Mouse (Mus musculus) right cerebral cortex, postnatal 25 days (tissue): ENCODE measurements around the gene Cd5.

ENCODE experiments used
- DNase-seq: peaks from one replicate; pipeline ENCODE4 v3.0.0; 2022

Cd5 gene

DNA sequence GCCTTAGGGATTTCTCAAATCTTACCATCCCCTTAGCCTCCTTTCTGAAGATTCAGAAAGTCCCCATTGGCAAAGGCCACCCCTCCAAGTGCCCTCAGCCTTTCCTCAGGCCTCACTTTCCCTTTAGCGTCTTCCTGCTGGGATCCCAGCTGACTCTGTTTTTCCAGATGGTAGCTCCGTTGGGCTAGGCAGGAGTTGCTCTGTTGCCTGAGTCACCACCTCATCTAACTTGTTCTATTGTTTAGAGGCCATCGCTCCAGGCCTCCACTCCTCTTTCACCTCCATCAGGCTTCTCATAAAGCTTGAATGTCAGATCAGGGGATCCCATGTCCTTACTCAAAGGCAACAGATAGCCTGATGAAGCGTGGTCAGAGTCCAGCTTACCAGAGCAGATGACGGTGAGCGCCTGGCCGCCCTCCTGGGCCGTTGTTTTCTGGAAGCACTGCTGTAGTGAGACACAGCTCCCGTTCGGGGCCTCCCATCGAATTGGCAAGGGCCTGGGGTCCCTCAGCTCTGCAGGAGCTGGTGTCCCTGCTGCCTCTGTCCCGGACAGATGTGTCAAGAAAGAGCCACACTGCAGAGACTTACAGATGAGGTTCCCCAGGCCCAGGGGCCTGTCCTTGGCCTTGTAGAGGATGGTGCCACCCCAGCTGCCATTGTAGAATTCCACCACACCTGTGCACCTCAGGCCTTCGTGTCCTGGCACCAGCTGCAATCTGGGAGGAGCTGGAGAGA lies 14.0 kb downstream of the Cd5 start:
- no peak for DNase-seq

DNA sequence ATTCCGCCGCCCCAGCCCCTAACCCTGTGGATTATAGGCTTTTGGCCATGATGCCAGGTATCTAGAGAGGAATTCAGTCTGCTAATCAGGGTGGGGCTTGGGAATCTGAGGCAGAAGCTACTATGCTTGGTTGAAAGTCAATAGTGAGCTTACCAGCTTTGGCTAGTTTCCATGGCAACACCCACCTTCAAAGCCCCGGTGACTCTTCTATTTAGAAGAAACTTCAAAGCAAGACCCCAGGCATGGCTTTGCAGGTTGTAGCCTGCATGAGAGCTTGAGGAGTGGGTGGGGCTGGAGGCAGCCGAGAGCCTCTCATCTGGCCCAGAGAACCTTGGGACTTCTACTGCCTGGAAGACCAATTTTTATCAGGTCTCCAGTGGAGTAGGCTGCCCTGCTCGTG lies 15.2 kb downstream of the Cd5 start:
- no peak for DNase-seq

DNA sequence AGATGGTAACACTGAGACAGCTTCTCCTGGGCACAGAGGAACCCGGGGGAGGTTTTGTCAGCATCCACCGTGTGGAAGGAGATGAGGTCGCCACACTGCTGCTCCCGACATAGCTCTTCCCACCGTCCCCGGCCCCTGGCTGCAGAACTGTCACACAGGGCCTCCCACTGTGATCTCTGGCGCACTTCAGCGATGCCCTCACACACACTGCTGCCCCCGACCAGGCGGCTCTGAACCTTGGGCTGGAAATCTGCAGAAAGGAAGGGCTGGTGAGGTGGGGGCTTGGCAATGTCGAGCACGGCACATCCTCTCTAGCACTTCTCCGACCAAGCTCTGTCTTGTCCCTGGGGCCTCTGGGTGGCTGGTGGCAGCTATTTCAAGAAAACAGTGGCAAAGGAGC lies 15.7 kb downstream of the Cd5 start:
- DNase-seq = no peak

DNA sequence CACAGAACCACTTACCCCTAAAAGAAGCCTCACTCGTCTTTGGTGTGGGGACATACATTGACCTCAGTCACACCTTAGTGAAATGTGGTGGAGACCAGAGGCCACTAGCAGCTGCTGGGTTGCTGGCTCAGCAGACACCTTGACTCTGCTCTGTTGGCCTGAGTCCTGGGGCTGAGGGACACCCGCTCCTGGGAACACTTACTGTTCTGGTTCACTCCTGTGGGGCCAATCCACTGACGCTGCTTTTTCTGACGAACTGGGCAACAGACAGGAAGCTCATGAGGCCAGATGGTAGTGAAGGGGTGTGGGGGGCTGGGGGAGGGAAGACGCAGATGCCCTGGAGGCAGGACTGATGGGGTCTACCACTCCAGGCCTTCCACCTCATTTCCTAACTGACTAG lies 17.7 kb downstream of the Cd5 start:
- DNase-seq = no peak

DNA sequence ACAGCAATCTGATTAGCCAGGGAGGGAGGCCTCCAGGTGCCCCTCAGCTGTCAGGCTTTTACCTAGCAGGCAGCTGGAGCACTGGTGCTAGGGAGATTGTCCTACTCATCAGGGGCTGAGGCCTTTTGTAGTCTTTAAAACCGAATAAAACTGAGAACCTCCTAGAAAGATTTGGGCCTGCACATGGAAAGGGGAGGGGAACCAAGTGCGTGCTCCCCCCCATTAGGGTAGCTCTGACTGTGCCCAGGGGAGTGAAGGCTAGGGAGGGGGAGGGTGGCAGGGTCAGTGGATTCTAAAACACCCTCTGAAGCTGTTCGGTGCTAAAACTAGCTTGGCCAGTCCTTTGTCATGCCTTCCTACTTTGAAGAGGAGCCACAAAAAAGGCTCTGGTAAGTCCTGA lies 18.3 kb downstream of the Cd5 start:
- DNase-seq = no peak

DNA sequence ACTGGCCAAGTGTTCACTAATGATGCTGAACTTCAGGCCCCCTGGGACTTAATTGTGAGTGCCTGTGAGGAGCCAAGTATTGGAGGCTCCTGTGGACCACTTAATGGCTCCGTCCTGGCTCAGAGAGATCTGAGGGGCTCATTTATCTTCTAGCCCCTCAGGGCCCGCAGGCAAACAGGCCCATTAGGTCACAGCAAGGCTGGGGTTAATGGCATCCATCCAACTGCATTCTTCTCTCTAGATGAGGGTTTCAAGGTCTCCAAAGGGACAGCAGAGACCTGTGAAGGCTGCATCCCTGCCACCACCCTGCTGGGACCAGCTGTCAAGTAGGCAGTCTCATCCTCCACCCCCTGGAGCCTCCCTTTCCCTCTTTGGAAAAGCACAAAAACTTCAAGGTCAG lies 19.1 kb downstream of the Cd5 start:
- no peak for DNase-seq

DNA sequence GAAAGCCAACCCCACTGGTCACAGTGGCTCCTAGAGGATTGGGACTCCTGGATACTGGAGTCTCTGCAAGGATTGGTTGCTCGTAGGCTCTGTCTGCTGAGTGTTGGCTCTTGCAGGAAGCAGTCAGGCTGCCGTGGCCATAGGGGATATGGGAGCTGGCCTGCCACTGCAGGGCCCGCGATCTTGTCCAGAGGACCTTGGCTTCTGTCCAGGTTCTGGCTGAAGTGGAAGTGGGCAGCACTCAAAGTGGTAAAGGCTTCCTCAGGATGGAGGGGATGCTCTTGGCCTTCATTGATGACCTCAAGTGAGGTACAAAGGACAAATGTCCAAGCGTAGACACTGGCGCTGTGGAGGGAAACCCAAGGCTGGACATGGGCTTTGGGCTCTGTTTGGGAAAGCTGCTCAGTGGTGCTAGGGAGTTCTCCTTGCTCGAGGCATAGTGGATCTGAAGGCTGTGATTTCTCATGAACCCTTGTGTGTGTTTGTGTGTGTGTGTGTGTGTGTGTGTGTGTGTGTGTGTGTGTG lies 20.5 kb downstream of the Cd5 start:
- no peak for DNase-seq

DNA sequence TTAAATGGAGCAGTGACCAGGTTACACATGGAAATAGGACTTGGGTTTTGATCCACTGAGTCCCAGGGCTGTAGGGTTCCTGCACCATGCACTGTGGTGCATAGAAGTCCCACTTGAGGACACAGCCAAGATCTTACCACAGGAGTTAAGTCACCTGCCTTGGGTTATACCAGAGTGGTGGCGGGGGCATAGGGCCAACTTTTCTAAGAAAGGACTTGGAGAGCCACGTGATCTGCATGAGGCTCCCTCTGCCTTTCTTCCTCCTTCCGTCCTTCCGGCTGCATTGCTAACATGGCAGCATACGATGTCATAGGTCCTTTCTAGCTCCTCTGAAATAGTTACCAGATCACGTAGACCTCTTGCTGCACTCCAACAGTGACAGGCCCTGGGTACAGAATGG lies 23.3 kb downstream of the Cd5 start:
- no peak for DNase-seq

DNA sequence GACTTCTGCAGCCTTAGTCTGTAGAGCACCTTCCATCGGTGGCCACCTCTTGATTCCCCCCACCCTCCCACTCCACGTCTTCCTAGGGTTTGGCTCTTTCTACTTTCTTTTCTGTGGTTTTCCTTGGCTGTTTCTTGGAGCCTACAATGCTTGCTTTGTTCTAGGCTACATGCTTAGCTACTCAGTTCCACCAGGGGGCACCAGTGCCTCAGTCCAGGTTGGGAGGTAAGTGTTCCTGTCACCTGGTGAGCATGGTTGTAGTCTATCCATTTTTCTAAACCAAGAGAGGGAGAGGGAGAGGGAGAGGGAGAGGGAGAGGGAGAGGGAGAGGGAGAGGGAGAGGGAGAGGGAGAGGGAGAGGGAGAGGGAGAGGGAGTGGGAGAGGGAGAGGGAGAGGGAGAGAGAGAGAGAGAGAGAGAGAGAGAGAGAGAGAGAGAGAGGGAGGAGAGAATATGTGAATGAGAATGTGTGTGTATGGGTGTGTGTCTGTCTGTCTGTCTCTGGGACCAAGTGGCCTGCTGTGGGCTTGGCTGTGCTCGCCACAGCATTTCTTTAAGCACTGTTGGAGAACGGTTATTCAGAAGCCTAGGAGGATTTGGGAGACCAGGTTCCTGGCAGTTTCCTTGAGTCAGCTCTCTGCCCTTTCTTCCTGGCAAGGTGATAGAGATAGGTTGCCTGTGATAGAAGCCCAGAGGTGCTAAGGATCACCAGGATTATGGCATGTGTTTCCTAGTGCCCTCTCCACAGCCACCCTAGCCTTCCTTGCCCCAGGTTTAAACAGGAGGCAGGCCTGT lies 23.9 kb downstream of the Cd5 start:
- peak; percentile 78 for DNase-seq

DNA sequence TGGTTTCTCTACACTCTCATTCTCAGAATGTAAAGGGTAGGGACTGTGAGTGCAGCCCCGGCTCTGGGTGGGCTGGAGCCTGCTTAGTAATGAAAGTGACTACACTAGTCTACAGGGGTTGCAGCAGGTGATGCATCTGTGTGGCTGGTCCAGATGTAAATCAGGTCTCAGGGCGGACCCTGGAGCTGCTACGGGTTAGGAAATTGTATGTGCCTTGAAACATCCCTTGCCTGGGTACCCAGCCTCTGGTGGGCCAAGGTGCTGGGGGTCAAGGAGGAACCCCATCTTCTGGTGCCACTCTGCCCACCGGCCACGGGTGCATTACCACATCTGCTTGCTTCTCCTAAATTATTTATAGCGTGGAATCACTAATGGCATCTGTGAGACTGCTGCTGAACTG lies 24.6 kb downstream of the Cd5 start:
- no peak for DNase-seq

DNA sequence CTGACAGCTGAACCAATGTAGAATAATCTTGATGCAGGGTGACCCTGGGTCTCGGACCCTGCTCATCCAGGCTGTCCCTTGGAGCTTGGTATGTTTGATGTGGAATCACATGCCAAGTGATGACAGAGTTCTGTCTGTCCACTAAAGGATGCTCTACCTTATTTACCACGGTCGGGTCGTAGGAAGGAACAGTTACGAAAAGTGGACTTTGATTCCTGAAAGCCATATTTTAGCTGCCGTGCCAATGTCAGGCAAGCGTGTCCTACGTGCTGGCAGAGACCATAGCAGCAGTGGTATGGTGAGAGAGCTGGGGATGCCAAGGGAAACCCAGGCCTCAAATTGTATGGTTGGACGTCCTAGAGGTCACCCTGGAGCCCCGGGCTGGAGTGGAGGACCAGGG lies 25.3 kb downstream of the Cd5 start:
- no peak for DNase-seq

DNA sequence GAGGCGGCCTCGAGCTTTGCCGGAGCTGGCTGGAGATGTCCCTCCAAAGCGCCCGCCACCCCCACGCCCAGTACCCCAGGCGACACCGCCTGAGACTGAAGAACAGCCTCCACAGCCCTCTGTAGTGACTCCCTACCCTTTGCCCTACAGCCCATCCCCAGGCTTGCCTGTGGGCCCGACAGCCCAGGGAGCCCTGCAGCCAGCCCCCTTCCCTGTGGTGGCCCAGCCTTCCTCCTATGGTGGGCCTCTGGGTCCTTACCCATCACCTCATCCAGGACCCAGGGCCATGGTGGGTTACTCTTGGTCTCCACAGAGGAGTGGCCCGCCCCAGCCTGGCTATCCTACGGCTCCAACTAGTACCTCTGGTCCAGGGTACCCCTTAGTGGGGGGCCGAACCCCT lies 26.2 kb downstream of the Cd5 start:
- no peak for DNase-seq

DNA sequence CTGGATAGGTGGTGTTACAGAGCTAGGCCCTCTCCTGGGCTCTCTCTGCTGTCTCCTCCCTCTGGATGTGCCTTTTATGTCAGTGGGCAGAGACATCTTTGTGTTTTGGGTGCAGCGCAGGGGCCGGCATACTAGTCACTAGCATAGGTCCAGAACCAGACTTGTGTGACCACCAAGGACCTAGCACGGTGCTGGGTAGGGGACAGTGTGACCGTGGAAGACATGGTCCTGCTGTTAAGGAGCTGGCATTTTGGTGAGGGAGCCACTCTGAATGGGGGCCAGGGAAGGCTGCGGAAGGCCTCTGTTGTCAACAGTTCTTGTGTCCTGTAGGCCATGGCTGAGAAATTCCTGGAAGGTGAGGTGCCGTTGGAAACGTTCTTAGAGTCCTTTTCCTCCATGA lies 26.6 kb downstream of the Cd5 start:
- DNase-seq = no peak

DNA sequence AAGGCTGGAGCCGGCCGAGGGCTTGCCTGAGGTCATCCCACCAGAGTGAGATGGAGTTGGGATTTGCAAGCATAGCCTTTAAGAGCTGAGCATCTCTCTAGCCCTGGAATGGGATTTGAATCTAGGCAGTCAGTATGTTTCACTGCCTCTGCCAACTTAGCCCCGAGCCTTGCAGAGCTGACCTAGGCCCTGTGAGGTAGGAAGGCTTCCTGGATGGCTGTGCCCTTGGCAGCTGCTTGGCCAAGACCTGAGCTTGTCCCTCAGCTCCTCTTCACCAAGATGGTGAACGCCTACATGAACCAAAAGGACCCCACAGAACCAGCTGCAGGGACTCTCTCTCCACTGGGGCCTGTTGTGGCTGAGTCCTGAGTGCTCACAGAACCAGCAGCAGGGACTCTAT lies 28.1 kb downstream of the Cd5 start:
- DNase-seq = no peak

DNA sequence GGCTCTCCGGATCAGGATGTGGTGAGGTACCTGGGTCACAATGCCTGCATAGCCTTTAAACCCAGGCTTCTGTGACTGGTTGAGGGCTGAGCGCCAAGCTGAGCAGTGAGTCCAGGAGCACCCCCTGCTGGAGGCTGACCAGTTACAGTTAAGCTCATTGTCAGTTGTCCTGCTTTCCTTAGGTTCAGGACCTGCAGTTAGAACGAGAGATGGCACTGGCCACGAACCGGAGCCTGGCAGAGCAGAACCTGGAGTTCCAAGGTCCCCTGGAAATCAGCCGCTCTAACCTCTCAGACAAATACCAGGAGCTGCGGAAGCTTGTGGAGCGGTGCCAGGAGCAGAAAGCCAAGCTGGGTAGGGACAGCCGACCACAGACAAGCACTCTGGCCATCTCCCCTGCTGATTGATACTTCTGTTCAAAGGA lies 28.7 kb downstream of the Cd5 start:
- DNase-seq = peak; percentile 65

DNA sequence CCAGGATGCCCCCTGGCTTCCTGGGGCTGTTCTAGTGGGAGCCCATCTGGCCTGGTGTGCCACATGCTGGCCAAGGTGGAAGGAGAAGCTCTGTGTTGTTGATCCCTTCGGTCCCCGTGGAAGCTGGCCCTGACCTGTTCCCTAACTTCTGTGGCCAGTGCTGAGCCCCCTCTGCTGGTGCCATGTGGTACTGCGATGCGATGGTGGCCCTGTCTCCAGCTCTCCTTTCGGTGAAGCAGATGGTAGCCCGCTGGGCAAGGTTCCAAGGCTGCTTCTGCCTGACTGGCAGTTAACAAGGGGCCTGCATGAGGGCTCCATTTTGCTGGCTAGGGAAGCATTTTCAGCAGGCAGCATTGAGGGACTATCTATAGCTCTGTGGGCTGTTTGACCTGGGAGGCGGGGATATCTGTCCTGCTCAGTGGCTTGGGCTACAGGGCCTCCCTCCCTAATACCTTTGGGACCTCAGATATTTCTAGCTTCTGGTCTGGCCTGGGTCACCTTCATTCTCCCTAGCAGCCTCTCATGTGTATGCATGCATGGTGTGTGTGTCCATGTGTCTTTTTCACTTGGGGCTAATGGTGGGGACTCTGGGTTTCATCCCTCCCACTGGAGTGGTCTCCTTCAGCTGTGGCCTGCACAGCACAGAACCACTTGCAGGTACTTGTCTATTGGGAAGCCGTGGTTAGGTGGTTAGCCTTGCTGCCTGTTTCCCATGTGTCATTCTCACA lies 29.3 kb downstream of the Cd5 start:
- DNase-seq = peak; percentile 92

DNA sequence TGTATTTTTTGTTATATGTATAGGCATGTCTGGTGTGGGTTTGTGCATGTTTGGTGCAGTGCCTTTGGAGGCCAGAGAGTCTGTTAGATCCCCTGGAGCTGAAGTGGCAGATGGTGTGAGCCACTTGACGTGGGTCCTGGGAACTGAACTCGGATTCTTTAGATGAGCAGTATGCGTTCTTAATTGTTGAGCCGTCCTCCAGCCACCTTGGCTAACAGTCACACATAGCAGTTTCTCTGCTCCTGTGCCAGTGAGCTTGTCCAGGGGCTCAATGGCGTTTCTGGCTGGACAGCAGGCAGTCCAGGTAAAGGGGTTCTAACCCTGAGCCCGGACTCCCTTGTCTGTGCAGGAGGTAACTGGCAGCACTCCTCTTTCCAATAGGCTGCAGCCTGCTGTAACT lies 29.9 kb downstream of the Cd5 start:
- no peak for DNase-seq

DNA sequence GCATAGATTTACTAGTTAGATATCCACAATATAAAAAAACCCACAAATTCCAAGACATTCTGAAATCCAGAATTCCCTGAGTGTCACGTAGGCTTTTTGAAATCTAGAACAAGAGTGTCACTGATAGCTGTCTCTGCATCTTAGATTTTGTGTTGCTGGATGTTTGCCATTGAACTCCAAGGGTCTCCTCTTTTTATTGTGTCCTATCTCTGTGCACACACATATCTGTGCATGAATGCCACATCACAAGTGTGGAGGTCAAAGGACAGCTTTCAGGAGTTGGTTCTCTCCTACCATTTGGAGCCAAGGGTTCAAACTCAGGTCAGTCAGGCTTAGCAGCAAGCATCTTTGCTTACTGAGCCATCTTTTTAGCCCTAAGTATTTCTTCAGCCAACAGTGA lies 30.9 kb downstream of the Cd5 start:
- DNase-seq = no peak

DNA sequence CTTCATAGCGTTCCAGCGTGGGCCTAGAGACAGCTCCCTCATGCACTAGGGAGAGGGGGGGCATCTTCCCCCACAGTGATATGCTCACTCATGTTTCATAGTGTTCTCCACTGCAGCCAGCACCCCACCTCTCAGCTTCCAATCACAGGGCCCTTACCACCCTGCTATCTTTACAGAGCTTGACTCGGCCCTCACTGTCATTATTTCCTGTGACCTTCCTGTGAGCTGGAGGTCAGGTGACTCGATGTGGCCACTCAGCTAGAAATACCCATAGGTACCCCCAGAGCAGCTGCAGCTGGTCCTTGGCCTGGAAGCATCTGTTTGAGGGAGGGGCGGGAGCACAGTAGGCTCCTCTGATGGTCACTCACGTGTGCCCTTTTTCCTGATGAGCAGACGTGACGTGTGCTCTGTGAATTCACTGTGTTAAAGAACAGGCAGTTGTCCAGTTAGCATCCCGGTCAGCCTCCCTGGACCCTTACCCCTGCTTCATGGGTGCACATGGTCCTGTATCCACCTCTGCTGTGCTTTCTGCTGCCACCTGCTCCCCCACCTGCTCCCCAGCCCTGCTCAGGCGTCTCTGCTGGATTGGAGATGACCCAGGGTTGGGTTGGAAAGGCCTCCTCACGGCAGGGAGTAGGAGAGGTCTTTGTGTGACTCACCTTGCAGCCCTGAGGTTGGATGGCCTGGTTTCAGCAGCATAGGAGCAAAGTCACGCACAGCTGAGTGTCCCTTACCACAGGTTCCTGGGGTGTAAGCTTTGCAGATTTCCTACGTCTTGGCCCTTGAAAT lies 31.5 kb downstream of the Cd5 start:
- no peak for DNase-seq

DNA sequence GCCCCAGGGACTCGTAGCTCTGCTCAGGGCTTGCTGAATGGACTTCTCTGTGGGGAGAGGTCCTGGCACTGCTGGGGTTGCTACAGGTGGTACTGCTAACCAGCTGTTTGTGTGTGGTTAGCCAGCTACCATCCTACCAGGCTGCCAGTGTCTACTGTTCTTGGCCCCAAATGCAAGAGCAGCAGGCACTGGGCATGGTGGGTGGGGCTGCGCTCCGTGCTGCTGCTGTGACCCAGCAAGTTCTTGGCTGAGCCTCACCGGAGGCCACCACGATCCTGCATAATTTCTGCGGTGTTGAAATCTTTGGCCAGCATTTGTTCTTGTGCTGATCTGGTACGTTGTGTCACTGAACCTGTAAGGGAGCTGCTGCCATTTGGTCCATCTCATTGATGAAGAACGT lies 35.3 kb downstream of the Cd5 start:
- no peak for DNase-seq

DNA sequence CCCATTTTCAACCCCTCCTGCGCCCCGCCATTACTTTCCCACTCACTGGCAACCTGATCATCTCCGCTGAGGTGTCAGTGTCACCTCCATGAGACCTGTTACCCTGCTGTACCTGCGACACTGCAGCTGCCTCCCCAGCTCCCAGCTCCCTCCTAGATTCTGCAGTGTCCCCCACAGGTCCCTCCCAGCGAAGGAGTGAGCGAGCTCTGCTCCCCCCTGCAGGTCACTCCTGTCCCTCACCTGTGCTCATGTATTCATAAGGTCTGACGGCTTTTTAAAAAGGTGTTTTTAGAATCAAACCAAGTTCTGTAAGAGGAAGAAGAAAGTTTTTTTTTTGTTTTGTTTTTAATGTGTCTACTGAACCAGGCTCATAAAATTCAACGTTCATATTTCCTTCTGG lies 36.7 kb downstream of the Cd5 start:
- no peak for DNase-seq

DNA sequence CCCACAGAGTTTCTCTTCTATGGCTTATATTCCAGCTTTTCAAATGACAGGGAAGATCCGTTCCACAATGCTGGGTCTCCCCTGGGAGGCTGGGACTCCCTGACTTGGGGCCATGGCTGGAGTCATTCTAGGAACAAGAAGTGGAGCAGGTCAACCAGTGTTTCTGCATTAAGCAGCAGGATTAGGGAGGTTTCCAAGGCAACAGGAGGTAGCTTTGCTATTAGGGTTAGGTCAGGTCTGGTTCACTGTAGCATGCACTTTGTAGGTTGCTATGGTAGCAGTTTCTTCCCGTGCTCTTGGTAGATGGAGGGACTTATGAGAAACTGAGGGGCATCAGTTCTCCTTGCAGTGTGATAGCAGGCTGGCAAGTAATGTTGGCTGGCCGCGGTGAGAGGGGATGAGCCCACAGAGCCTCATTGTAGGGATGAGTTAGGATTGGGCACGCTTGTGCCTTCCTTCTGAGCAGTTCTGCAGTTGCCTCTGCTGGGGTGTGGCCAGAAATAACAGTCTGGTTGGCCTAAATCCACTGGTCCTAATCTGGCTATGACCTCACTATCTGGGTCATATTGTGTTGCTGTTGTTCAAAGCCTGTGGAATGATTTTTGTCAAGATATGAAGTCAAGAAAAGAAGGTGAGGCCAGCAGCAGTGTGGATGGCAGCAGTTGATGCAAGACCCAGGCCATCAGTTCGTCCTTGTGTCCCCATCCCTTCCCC lies 37.6 kb downstream of the Cd5 start:
- no peak for DNase-seq
